Mouse (Mus musculus) heart, adult 10 weeks (tissue): ENCODE measurements around the gene Ube3a. TPM values are rescaled to one million over a fixed set of nuclear protein-coding genes. Genes with fewer than 3 reads are reported as not detected.

Experiments used
- polyA plus RNA-seq: library from polyadenylated mRNA; stranded (reverse); fragments of 350-450 nt; fragmentation: Illumina TruSeq; extraction: RNeasy Lipid Tissue Mini Kit (QIAGEN cat#74804); gene quantifications from one replicate; pipeline ENCODE4 v1.2.3, GENCODE M21; 2014; ENCODE audit warnings: low read depth, low replicate concordance

The Ube3a gene
- 33.7 TPM for polyA plus RNA-seq

GRCm38 (mm10) chr7:59228045-59228865 lies at the start of gene Ube3a:
Gene Ube3a (plus strand): TSS chr7:59228750.

